Mouse (Mus musculus): Measurements from ENCODE around the gene Dcaf6. TPM values are rescaled to one million over a fixed set of nuclear protein-coding genes. Genes with fewer than 3 reads are reported as not detected.

The Dcaf6 gene
- polyA plus RNA-seq, 1 experiment = 45.6 TPM

GRCm38 (mm10) chr1:165288165-165288564 is 172.1 kb downstream of the Dcaf6 start:
- Histone ChIP-seq H3K27ac (ENCODE audit: control insufficient read depth, insufficient read depth, low read depth, low read length, poor library complexity) (no peak overlapping the region), H3K4me1 (ENCODE audit: control insufficient read depth, insufficient read depth, low read length) (no peaks in the 10 kb centered on the region), H3K4me3 (replicated peaks; ENCODE audit: control insufficient read depth, low read depth, low read length) (no peak overlapping the region)
- TF ChIP-seq POLR2A (IDR thresholded peaks at IDR 0.05; ENCODE audit: borderline replicate concordance, control insufficient read depth, low read depth, low read length) (no peak), CTCF (IDR thresholded peaks at IDR 0.05; ENCODE audit: control insufficient read depth, insufficient read depth, low read length) (no peak)
- WGBS = 77% methylated on average over 9 of the region's 9 CpGs

DNA sequence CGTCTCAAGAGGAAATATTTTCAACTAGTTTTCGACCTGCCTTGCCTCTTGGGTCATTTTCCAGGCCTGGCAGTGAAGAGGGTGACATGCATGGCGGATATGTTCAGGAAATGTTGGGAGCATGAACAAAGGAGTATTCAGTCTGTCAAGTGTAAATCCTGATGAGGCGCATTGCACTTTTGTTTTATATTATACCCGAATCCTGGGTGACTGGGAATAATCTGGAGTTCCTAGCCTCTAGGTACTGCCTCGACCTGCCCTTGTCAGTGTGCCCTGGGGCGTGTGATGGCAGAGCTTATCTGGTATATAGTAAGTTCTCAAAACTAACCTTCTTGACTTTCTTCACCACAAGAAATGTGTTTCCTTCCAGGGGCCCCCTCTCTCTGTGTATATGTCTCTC is 176.2 kb downstream of the Dcaf6 start:
- H3K4me3 ChIP-seq (replicated peaks; ENCODE audit: control insufficient read depth, low read depth, low read length) = no peak overlapping the region
- no peak overlapping the region for H3K27ac ChIP-seq (ENCODE audit: control insufficient read depth, insufficient read depth, low read depth, low read length, poor library complexity)
- TF ChIP-seq POLR2A (IDR thresholded peaks at IDR 0.05; ENCODE audit: borderline replicate concordance, control insufficient read depth, low read depth, low read length) = no peak
- no peak for TF ChIP-seq CTCF (IDR thresholded peaks at IDR 0.05; ENCODE audit: control insufficient read depth, insufficient read depth, low read length)
- WGBS = 63% methylated on average over 7 of the region's 7 CpGs
- H3K4me1 ChIP-seq (ENCODE audit: control insufficient read depth, insufficient read depth, low read length) = no peaks in the 10 kb centered on the region

DNA sequence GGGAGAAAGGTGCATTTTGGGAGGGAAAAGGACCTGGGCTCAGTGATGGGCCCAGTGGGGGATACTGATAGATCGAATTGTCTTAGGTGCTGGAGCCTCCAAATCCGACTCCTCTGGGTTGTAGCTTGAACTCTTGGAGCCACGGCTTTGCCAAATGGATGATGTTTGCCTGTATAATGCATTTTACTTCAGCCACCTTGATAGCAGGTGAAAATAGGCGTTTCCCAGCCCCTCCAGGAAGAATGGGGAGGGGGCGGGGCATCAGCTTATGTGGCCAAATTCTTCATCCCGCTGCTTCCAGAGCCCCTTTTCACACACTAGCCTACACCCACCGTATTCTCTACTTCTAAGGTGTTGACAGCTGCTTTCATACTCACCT is 177.3 kb downstream of the Dcaf6 start:
- WGBS = 68% methylated on average over 7 of the region's 7 CpGs
- H3K27ac ChIP-seq (ENCODE audit: control insufficient read depth, insufficient read depth, low read depth, low read length, poor library complexity) = no peak overlapping the region
- H3K4me3 ChIP-seq (replicated peaks; ENCODE audit: control insufficient read depth, low read depth, low read length) = no peak overlapping the region
- TF ChIP-seq CTCF (IDR thresholded peaks at IDR 0.05; ENCODE audit: control insufficient read depth, insufficient read depth, low read length) (no peak), POLR2A (IDR thresholded peaks at IDR 0.05; ENCODE audit: borderline replicate concordance, control insufficient read depth, low read depth, low read length) (no peak)
- no peaks in the 10 kb centered on the region for H3K4me1 ChIP-seq (ENCODE audit: control insufficient read depth, insufficient read depth, low read length)

- Histone ChIP-seq H3K27ac (ENCODE audit: control insufficient read depth, insufficient read depth, low read depth, low read length, poor library complexity) (no peak overlapping the region), H3K4me3 (replicated peaks; ENCODE audit: control insufficient read depth, low read depth, low read length) (no peak overlapping the region), H3K4me1 (ENCODE audit: control insufficient read depth, insufficient read depth, low read length) (no peaks in the 10 kb centered on the region)
- TF ChIP-seq CTCF (IDR thresholded peaks at IDR 0.05; ENCODE audit: control insufficient read depth, insufficient read depth, low read length) = no peak
- TF ChIP-seq POLR2A (IDR thresholded peaks at IDR 0.05; ENCODE audit: borderline replicate concordance, control insufficient read depth, low read depth, low read length) = no peak
- 7% methylated on average over 35 of the region's 35 CpGs for WGBS
Observed at GRCm38 (mm10) chr1:165282222-165282966, 177.9 kb downstream of the Dcaf6 start.

GRCm38 (mm10) chr1:165281351-165282221 is 178.7 kb downstream of the Dcaf6 start:
- Histone ChIP-seq H3K4me3 (replicated peaks; ENCODE audit: control insufficient read depth, low read depth, low read length) (no peak overlapping the region), H3K27ac (ENCODE audit: control insufficient read depth, insufficient read depth, low read depth, low read length, poor library complexity) (no peak overlapping the region), H3K4me1 (ENCODE audit: control insufficient read depth, insufficient read depth, low read length) (no peaks in the 10 kb centered on the region)
- TF ChIP-seq POLR2A (IDR thresholded peaks at IDR 0.05; ENCODE audit: borderline replicate concordance, control insufficient read depth, low read depth, low read length) = no peak
- TF ChIP-seq CTCF (IDR thresholded peaks at IDR 0.05; ENCODE audit: control insufficient read depth, insufficient read depth, low read length) = no peak
- WGBS = 2% methylated on average over 67 of the region's 71 CpGs

DNA sequence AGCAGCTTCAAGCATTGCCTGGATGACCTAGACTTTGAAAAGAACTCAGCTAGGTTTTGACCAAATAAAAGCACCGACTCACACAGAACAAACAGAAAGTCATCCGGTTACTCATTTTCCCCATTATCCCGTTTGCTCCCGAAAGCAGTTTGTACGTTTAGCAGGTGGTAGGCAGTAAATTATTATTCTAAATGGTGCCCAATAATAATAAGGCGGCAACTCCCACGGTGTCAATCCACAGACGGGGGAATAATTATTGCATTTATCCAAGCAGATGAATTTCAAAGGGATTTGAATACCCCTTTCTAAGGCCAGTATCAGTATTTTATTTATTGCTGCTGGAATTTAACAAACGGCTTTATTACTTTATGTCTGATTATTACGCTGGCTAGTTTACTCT is 179.5 kb downstream of the Dcaf6 start:
- H3K4me3 ChIP-seq (replicated peaks; ENCODE audit: control insufficient read depth, low read depth, low read length) = no peak overlapping the region
- 88% methylated on average over 10 of the region's 10 CpGs for WGBS
- H3K4me1 ChIP-seq (ENCODE audit: control insufficient read depth, insufficient read depth, low read length) = no peaks in the 10 kb centered on the region
- TF ChIP-seq CTCF (IDR thresholded peaks at IDR 0.05; ENCODE audit: control insufficient read depth, insufficient read depth, low read length) (no peak), POLR2A (IDR thresholded peaks at IDR 0.05; ENCODE audit: borderline replicate concordance, control insufficient read depth, low read depth, low read length) (no peak)
- H3K27ac ChIP-seq (ENCODE audit: control insufficient read depth, insufficient read depth, low read depth, low read length, poor library complexity) = no peak overlapping the region

Other genes with a start within 250 kb of the Dcaf6 start
- 19.4 and 33.0 TPM in 2 replicates for gene Tiprl, start 223.5 kb downstream of the Dcaf6 start, polyA plus RNA-seq (2011; ENCODE audit: insufficient read depth, insufficient read length, low replicate concordance, missing spikeins)
- gene Gpr161, start 164.7 kb downstream of the Dcaf6 start, polyA plus RNA-seq (2011; ENCODE audit: insufficient read depth, insufficient read length, low replicate concordance, missing spikeins) = 0.14 and 0.65 TPM in 2 replicates
- 37.1 and 45.4 TPM in 2 replicates for gene Mpc2, start 162 bp upstream of the Dcaf6 start, polyA plus RNA-seq (2011; ENCODE audit: insufficient read depth, insufficient read length, low replicate concordance, missing spikeins)
- not detected in 2 replicates for gene Adcy10, start 24.7 kb upstream of the Dcaf6 start, polyA plus RNA-seq (2011; ENCODE audit: insufficient read depth, insufficient read length, low replicate concordance, missing spikeins)
- 5.8 and 20.7 TPM in 2 replicates for gene Mpzl1, start 174.1 kb upstream of the Dcaf6 start, polyA plus RNA-seq (2011; ENCODE audit: insufficient read depth, insufficient read length, low replicate concordance, missing spikeins)
- gene Rcsd1, start 249.3 kb upstream of the Dcaf6 start, polyA plus RNA-seq (2011; ENCODE audit: insufficient read depth, insufficient read length, low replicate concordance, missing spikeins) = 51.6 and 119 TPM in 2 replicates

Data from bone marrow, adult 2 months (tissue).